10 mouse cellular contexts compared by ENCODE assay signal in genomic region chr8:113111665-113112064, GRCm38 (mm10).
DNase-seq lines count a peak whose midpoint lies in the region; ATAC-seq and TF ChIP-seq lines count a peak whose summit lies in the region.
"Had no signal": no experiment of that assay in that cellular context is flagged by ENCODE, and none has a peak within 500 bp of the region (broad histone marks: within the 10 kb centered on the region; RNA-seq: fewer than 3 reads in every experiment).

No protein-coding gene starts in this region.

- in situ Hi-C loops in Patski (cut with MboI; ENCODE audit: low pct_unique_long_range_greater_than_20kb) = no loop called here

- CTCF ChIA-PET in Patski (lab: Charles Lee) = interaction anchor here (1.0 kb wide), 1 partner anchor 20 kb away, joined by 4 read pairs; no protein-coding TSS in a partner anchor

- no peak overlapping the region for H3K9ac ChIP-seq in hindbrain, postnatal 0 days (replicated peaks; ENCODE audit: low read length)
- no peak overlapping the region for H3K9ac ChIP-seq in hindbrain, embryonic 14.5 days
- no peak overlapping the region for H3K9ac ChIP-seq in lung, postnatal 0 days (replicated peaks; ENCODE audit: low read depth)
- H3K9ac ChIP-seq: liver, embryonic 15.5 days had no signal

- no peaks in the 10 kb centered on the region for H3K4me1 ChIP-seq in hindbrain, postnatal 0 days (ENCODE audit: insufficient read depth, low read length)
- H3K4me1 ChIP-seq in hindbrain, embryonic 14.5 days (replicated peaks; ENCODE audit: control insufficient read depth, insufficient read depth, low read length) = no peaks in the 10 kb centered on the region
- H3K4me1 ChIP-seq in lung, postnatal 0 days (ENCODE audit: insufficient read depth, low read depth, low read length) = no peaks in the 10 kb centered on the region
- H3K4me1 ChIP-seq: liver, embryonic 15.5 days; midbrain, embryonic 10.5 days had no signal

- WGBS in hindbrain, postnatal 0 days = 65% methylated on average over 6 of the region's 6 CpGs
- WGBS in hindbrain, embryonic 14.5 days = 62% methylated on average over 6 of the region's 6 CpGs
- 66% methylated on average over 6 of the region's 6 CpGs for WGBS in lung, postnatal 0 days

- H3K4me3 ChIP-seq in hindbrain, postnatal 0 days (ENCODE audit: low read length) = no peak overlapping the region
- no peak overlapping the region for H3K4me3 ChIP-seq in hindbrain, embryonic 14.5 days (replicated peaks; ENCODE audit: low read length)
- H3K4me3 ChIP-seq in lung, postnatal 0 days (ENCODE audit: low read depth, low read length) = no peak overlapping the region
- H3K4me3 ChIP-seq: liver, embryonic 15.5 days; midbrain, embryonic 10.5 days had no signal

- no peak for TF ChIP-seq EP300 in lung, postnatal 0 days (IDR thresholded peaks at IDR 0.05)

- H3K27me3 ChIP-seq in hindbrain, postnatal 0 days (ENCODE audit: insufficient read depth, low read length) = no peaks in the 10 kb centered on the region
- H3K27me3 ChIP-seq in hindbrain, embryonic 14.5 days (ENCODE audit: control insufficient read depth, insufficient read depth, low read length) = no peaks in the 10 kb centered on the region
- H3K27me3 ChIP-seq in lung, postnatal 0 days (replicated peaks; ENCODE audit: insufficient read depth, low read length) = no peaks in the 10 kb centered on the region
- H3K27me3 ChIP-seq in Patski = no peaks in the 10 kb centered on the region
- H3K27me3 ChIP-seq: liver, embryonic 15.5 days had no signal

- no peaks in the 10 kb centered on the region for H3K36me3 ChIP-seq in hindbrain, postnatal 0 days (ENCODE audit: insufficient read depth, low read length)
- H3K36me3 ChIP-seq in hindbrain, embryonic 14.5 days (replicated peaks; ENCODE audit: control insufficient read depth, insufficient read depth) = no peaks in the 10 kb centered on the region
- H3K36me3 ChIP-seq in lung, postnatal 0 days (ENCODE audit: insufficient read depth, low read length) = no peaks in the 10 kb centered on the region
- H3K36me3 ChIP-seq: liver, embryonic 15.5 days; midbrain, embryonic 10.5 days had no signal

- H3K4me2 ChIP-seq in hindbrain, postnatal 0 days (ENCODE audit: low read depth, low read length) = no peak overlapping the region
- H3K4me2 ChIP-seq in hindbrain, embryonic 14.5 days (replicated peaks) = no peak overlapping the region
- H3K4me2 ChIP-seq in lung, postnatal 0 days (replicated peaks; ENCODE audit: low read depth, low read length) = no peak overlapping the region
- H3K4me2 ChIP-seq: liver, embryonic 15.5 days had no signal

- POLR2A ChIA-PET in Patski (lab: Charles Lee) = no interaction called here

- no peak overlapping the region for H3K27ac ChIP-seq in hindbrain, postnatal 0 days
- H3K27ac ChIP-seq in hindbrain, embryonic 14.5 days = no peak overlapping the region
- H3K27ac ChIP-seq in lung, postnatal 0 days (ENCODE audit: low read length) = no peak overlapping the region
- H3K27ac ChIP-seq: liver, embryonic 15.5 days; midbrain, embryonic 10.5 days had no signal

- no peaks in the 10 kb centered on the region for H3K9me3 ChIP-seq in hindbrain, postnatal 0 days (ENCODE audit: low read length)
- H3K9me3 ChIP-seq in hindbrain, embryonic 14.5 days (ENCODE audit: control insufficient read depth, low read length) = no peaks in the 10 kb centered on the region
- H3K9me3 ChIP-seq in lung, postnatal 0 days (ENCODE audit: low read length) = no peaks in the 10 kb centered on the region
- H3K9me3 ChIP-seq: liver, embryonic 15.5 days; midbrain, embryonic 10.5 days had no signal

- TF ChIP-seq CTCF in hindbrain, postnatal 0 days (IDR thresholded peaks at IDR 0.05; ENCODE audit: low read depth) = 0 out of 2 replicates have a peak, but pooled peaks have one; percentile 2
- TF ChIP-seq CTCF in lung, postnatal 0 days (IDR thresholded peaks at IDR 0.05) = peak; percentile 37
- TF ChIP-seq CTCF in Patski (IDR thresholded peaks at IDR 0.05) = peak; percentile 50

- ATAC-seq in hindbrain, postnatal 0 days = no peak
- ATAC-seq in hindbrain, embryonic 14.5 days (ENCODE audit: low FRiP score) = no peak
- ATAC-seq in lung, postnatal 0 days = no peak
- no peak for ATAC-seq in Patski

- DNase-seq in hindbrain, postnatal 0 days (ENCODE audit: low spot score) = no peak
- DNase-seq in hindbrain, embryonic 14.5 days (ENCODE audit: low spot score) = no peak
- DNase-seq in lung, postnatal 0 days (ENCODE audit: low spot score) = no peak
- no peak for DNase-seq in lung, postnatal 4 days
- no peak for DNase-seq in Patski (ENCODE audit: low read depth, low spot score)
- DNase-seq in retina, postnatal 1 day = peak; percentile 11
- DNase-seq in right cerebral cortex, postnatal 25 days = no peak
- DNase-seq: heart, postnatal 36 days had no signal
